Mouse (Mus musculus): ENCODE measurements around the gene Camk1.

The Camk1 gene

DNA sequence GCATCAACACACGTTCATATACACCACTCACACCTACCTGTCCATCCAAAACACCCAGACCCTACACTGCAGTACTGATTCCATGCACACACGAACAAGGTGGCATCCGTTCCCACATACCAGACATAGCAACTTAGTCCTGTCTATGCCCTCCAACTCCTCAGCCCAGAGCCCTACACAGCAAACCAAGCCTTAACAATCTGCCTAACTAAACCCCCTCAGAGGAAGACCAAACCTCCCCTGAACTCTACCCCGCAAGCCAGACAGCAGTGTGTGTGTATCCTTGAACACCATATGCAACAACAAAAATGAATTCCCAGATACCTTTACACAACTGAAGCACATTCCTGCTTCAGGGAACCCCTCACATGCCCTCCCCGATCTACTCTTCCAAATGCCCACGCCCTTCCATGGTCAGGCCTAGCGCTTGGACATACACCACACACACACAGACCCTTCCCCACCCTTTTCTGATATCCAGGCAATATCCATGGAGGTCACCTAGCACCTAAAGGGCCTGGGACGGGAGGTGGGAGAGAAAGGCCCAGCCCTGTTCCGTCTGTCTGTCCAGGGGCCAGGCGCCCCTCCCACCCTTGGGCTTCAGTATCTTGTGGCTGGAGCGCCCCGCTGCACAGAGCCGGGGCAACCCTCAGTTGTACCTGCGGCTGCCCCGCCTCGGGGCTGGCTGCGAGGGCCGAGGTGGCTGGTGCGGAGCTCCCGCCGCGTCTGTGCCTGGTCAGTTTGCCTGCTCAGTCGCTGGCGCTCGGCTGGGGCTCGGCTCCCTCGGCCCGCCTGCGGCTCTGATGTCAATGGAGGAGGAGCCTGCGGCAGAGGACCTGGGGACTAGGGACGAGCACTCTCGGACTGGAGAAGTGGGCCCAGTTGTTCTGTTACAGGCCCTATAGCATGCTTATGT lies at the start of gene Camk1:
Gene Camk1, minus strand, starts transcription at position 808 of the 916 bp plus-strand sequence.
- DNase-seq (ENCODE audit: low spot score in 2 of 2): peak; percentile 69 to 79

DNA sequence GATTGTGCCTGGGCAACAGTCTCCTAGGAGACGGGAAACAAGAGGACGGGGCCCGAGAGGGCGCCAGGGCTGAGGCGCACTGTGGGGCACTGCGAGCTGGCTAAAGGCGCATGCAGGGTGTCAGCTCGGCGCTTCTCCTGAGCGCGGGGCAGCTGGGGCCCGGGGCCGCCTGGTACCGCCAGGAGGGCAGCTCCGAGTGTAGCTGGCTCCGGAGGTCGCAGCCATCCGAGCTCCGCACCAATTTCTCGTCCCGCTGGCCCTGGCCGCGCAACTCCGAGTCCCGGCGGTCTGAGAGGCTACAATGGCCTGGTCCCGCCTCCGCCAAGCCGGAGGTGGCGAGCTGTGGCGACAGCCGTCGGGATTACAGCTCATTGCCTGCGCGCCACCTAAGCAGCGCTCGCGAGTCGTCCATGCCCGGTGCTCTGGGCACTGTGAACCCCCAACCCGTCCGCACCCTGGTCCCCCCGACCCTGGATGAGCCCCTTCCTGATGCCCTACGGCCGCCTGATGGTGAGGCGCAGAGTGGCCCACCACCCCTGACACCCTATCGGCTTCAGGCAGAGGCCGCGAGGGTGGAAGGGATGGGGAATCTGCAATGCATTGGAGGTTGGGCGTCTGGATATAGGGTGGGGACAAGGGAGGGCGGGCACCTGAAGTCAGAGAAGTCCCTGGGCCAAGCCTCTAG lies 48.7 kb upstream of the Camk1 start:
- peak; percentile 13 to 31 for DNase-seq (ENCODE audit: low spot score in 2 of 2)

DNA sequence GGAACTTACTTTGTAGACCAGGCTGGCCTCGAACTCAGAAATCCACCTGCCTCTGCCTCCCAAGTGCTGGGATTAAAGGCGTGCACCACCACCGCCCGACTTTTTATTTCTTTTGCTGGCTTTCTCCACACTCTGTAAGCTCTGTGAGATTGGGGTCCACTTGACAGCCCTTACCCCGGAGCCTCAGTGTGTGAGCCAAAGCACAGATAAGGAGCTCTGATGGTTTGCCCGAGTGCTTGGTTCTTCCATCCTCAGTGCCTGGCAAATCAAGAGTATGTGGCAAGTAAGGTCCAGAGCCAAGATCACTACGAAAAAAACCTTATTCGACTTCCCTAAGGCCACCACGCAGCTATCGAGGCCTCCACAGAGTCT lies 48.2 kb upstream of the Camk1 start:
- no peak for DNase-seq (ENCODE audit: low spot score in 2 of 2)

DNA sequence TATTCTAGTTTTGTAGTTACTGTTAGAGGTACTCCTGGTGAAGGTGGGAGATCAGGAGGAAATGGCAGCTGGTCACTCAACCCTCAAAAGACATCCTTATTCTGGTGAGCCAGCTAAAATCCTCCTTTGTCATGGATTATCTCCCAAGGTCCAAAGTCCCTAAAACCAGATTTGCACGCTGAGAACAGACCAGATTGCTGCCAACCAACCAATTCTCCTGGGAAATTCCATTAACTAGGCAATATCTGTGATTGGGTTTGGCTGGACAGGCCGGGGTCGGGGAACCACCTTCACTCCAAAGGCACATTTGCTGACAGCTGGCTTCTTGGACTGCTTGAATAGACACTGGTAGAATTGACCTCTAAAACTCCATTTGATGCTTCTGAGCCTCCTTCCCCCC lies 46.9 kb upstream of the Camk1 start:
- DNase-seq (ENCODE audit: low spot score in 2 of 2): no peak

DNA sequence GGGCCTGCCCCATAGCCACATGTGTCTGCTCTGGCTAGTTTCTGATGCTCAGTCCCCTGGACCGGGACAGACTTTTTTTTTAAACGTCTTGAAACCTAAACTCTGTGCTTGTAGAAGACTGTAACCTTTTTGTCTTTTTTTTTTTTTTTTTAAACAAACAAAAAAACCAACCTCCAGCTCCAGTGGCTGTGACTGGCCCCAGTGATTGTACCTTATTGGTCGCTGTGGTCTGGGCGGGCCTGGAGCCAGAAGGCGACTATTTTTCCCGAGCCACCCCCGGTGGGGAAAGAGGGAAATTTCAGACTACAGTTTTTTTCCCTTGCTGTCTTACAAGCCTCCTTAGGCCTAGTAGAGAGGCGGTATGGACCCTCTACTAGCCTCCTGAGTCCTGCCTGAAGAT lies 45.2 kb upstream of the Camk1 start, which contains the start of gene Ttll3:
Gene Ttll3, plus strand, starts transcription at position 301 of the 400 bp plus-strand sequence.
- no peak for DNase-seq (ENCODE audit: low spot score in 2 of 2)

DNA sequence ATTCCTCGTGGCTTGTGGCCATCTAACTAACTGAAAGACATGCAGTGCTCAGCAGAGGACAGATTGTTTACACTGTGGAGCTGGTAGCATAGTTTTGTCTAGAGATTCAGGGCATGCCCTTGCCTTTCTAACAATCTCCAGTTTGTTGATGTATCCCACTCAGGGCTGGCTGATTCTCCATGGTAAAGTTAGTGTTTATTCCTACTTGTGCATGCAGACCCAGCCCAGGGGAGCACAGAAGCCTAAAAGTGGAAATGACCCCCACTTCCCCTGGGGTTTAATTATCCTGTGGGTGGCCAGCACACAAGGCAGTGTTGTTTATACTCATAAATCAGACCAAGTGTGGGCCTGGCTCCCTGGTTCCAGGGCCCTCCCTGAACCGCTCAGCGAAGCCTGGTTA lies 42.2 kb upstream of the Camk1 start:
- DNase-seq (ENCODE audit: low spot score in 2 of 2): no peak

DNA sequence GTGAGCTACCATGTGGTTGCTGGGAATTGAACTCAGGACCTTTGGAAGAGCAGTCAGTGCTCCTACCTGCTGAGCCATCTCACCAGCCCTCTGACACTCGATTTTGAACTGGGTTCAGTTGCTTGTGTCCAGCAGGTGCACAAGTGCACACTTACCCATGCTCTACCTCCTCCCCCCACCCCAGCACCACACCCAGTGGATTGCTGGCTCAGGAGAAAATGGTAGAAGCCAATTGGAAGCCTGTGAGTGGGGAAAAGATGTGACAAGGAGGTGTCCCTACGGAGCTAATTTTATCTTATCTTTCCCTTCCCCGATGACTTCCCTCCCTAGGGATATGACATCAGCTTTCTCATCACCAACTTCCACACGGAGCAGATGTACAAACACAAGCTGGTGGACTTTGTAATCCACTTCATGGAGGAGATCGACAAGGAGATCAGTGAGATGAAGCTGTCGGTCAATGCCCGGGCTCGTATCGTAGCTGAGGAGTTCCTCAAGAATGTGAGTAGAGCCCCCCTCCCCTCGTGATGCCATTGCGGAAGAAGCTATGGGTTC lies 41.5 kb upstream of the Camk1 start:
- no peak for DNase-seq (ENCODE audit: low spot score in 2 of 2)

DNA sequence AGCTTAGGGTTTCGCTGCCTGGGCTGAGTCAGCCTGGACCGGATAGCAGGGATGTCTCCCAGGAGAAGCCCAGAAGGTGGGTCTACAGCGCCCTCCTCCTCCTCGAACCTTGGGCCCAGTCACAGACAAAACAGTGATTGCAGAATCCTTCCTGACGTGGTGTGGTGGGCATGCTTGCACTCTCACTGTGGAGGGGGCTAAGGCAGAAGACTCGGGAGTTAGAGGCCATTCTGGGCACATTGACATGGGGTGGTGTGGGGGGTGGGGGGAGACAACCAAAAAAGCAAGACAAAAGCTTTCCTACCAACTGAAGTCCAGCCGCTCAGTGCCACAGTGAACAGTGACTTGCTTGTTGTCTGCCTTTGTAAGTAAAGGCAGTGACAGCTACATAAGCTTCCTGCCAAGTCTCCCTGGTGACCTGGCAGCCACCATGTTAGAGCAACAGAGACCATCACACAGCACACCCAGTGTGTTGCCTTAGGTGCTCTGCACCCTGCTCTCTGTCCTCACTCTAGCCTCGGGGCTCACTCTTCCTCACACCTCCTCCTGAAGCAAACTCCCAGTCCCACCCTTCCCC lies 40.7 kb upstream of the Camk1 start:
- no peak for DNase-seq (ENCODE audit: low spot score in 2 of 2)

DNA sequence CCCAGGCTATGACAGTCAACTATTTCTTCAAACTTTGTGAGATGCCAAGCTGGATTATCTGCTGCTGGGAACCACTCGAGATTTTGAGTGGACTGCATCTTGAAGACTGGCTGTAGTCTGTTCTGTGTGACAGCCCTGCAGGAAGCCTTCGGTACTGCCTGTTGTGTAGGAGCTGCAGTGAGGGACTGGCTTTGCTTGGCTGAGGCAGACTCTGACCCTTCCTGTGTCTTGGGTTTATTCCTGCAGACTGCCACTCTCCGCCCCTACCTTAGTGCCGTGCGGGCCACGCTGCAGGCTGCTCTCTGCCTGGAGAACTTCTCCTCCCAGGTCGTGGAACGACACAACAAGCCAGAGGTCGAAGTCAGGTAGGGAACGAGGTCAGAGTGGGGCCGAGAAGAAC lies 36.7 kb upstream of the Camk1 start:
- DNase-seq (ENCODE audit: low spot score in 2 of 2): no peak

DNA sequence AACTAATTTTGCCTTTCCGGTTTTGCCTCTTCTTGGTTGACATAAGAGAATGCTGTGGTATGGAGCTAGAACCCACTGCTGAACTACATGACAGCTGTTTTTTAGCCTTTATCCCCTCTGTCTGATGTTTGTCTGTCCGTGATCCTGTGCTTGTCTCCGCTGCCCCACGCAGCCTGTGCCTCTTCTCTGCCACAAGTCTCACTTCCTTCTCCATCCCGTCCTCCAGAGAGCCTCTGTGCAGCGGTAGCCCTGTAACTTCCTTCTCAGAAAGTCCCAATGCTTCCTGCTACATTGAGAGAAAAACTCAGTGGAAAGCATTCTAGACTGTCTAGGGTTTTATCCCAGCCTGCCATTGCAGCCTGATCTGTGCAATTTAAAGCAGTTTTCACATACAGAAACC lies 35.5 kb upstream of the Camk1 start:
- no peak for DNase-seq (ENCODE audit: low spot score in 2 of 2)

DNA sequence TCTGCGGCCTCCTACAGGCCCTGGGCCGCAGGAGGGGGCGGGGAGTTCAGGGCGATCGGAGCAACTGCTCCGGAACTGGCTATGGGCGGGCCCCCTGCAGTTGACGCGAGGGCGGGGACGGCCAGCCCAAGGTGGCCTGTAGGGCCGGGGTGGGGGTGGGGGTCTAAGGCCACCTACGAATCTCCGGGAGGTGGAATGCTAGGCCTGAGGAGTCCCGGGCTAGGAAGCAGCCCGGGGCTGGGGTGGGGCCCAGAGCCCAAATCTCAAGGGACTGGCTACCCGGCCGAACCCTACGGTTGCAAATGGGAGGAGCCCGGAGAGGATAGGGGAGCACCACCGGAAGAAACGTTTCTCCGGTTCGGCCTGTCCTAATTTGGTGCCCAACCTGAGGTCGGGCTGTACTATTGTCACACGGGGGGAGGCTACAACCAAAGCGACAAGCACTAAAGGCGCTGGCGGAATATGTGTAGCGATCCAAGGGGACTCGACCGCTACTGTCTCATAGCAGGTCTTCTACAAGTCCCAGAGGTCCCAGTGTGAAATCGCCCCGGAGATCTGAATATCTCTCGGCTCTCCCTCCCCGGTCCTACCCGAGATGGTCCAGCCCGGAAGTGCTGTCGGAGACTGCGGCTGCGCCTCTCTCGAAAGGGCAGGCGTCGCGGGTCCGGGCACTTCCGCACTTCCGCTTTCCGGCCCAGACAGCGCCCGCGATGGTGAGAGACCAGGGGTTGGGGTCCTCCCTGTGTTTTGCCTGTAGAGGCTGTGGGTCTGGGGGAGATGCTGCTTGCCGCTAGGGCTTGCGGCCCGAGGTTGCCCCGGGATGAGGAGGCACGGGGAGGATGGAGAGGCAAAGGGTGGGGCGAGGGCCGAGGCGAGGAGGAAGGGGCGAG lies 34.0 kb upstream of the Camk1 start, which contains the start of the genes Tada3 and Arpc4:
Gene Tada3, minus strand, starts transcription at position 388 of the 890 bp plus-strand sequence.
Gene Arpc4, plus strand, starts transcription at position 620 of the 890 bp plus-strand sequence.
- DNase-seq (ENCODE audit: low spot score in 2 of 2): peak; percentile 85 to 89

DNA sequence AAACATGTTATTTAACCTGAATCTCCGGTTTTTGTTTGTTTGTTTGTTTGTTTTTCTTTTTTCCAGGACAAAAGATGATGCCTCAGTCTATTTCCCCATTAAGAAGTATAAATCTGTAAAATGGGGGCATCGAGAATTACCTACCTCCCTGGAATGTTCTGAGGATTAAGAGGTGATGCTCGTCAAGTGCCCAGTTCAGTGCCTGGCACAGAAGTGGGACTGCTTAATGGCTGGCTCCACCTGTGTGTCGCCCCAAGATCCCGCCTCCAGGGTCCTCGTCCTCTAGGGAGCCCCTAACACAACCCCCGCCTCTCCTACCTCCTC lies 33.4 kb upstream of the Camk1 start:
- no peak for DNase-seq (ENCODE audit: low spot score in 2 of 2)

DNA sequence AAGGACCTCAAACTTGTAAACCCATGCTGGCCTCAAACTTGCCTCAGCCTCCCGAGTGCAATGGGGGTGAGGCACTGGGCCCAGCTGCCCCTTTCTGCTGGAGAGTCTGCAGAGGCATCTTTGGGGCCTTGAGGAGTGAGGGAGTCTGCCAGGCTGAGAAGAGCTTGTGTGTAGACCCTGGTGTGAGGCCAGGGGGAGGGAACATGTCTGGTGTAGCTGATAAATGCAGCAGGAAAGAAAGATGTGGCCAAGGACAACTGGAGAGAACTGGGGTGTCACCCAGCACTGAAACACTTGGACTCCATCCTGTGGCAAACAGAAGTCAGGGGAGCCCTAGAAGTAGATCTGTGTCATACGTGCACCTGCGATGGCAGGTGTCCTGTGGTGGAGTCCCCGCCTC lies 29.7 kb upstream of the Camk1 start:
- no peak for DNase-seq (ENCODE audit: low spot score in 2 of 2)

DNA sequence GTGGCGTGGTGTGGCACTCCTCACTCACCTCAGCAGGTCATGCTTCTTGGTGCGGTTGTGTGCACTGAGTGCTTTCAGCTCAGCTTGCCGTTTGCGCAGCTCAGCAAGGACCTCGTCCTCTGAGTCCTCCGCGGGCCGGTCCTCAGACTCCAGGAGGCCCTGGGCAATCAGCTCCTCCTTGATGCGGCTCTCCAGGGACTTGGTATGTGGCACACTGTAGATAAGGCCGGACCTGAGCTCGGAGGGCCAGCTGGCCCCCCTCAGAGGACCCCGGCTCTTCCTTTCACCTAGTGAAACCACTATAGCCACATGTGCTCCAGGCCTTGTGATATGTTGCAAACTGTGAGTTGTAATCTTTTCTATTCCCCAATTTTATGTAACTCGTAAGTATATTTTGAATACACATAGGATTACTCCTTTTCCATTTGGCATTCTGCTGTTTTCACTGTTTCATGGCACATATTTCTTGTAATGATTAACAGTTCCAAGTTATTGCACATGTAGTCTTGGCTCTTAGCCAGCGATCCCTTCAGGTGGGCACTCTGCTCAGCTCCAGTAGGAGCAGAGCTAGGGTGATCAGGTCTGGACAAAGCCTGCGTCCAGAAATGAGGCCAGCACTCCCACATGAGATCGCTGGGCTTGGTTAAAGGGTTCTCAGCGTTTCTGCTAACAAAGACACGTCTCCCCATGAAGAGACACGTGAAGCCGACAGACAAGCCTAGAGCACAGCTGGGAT lies 26.6 kb upstream of the Camk1 start:
- DNase-seq (ENCODE audit: low spot score in 2 of 2): no peak

DNA sequence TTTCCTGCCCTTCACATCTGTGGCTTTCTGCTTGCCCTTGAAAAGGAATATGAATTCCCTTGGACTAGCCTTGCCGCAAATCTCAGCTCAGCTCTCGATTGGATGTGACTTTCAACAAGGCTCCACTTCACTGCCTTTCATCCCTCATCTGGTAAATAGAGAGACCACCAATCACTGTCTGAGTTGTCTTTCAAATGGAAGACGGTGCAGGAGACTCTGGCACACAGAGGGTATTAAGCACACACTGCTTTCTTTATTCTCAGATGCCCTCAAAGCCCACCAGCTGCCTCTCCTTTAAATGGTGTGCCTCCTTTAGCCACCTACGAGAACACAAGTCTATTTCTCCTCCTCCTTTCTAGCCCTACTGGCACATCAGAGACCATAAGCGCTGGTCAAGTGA lies 24.8 kb upstream of the Camk1 start:
- no peak for DNase-seq (ENCODE audit: low spot score in 2 of 2)

DNA sequence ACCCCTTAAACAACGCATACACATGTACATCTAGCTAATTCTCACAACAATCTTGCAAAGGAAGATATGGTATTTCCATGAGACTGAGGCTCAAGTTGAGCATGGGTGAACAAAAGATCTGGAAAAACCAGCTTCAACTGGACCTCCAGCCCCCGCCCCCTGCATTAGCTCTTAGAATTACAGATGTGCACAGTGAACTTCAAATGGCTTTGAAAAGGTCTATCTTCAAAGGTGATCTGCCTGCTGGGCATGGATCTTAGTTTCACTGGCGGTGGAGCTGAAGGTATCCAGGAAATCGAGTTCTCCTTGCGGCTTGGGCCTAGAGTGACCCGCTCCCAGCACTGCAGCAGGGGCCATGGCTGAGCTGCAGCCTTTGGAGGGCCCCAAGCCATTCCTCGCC lies 24.3 kb upstream of the Camk1 start:
- DNase-seq (ENCODE audit: low spot score in 2 of 2): no peak

DNA sequence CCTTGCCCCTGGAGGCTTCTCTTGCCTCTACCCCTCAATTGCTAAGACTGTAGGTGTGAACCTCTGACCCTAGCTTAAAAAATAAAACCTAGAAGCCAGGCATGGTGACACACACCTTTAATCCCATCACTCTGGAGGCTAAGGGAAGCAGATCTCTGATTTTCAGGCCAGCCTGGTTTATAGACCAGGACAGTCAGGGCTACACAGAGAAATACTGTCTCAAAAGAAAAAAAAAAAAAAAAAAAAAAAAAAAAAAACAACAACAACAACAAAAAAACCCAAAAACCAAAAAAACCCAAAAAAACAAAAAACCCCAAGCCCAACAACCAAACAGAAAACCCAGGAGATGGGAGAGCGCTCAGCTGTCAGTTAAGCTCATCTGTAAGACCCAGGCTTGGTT lies 23.8 kb upstream of the Camk1 start:
- DNase-seq (ENCODE audit: low spot score in 2 of 2): no peak

DNA sequence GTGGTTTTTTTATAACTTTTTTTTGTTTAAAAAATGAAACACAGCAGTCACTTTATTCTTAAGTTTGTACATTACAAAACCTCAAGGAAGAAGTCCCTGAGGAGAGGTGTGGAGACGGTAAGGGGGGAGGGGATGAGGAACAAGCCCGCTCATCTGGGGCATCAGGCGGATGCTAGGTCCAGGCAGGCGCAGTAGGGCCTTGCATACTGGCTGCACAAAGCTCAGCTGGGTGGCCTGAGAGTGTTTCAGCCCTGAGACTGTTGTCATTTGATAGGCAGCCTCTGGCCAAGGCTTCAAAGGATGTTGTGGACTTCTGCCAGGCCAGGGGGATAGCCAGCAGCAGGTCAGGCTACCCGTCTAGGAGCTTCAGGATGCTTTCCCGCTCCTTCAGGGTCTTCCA lies 22.9 kb upstream of the Camk1 start:
- DNase-seq (ENCODE audit: low spot score in 2 of 2): no peak

DNA sequence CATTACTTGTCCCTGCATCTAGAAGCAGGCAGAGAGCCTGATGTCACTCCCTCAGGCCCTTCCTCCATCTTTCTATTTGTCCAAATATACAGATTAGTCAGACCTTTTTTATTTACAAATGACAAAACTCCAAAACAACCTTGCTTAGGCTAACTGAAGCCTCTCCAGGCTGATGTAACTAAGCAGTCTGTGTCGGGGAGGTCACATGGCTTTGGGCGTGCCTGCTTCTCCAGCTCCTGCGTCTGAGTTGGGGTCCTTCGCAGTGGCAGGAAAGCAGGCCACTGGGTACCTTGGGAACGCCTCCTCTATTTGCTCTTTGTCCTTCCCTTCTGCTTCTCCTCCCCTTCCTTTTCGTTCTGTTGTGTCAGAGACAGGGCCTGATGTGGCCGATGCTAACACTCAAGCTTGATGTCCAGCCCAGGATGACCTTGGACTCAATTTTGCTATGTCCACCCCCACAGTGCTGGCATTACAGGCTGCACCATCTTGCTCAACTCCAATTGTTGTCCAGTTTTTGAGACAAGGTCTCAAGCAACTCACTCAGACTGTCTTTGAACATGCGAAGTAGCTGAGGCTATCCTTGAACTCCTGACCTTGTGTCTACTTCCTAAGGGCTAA lies 20.8 kb upstream of the Camk1 start:
- no peak for DNase-seq (ENCODE audit: low spot score in 2 of 2)

DNA sequence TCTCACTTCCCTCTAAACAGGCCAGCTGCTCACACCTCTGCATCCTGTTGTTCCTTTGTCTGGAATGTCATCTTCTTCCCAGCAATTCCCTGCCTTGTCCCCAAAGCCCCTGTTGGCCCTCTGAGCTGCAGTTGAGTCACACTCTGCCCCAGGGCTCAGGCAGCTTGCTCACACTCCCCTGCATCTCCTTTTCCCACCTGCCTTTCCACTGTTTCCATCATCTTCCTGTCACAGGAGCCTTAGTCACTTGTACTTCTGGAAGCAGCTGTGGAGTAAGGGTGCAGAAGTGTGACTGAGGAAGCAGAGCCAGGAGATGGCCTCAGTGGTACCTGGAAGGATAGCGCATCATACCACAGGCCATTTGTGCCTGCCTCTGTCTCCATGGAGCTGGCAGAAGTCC lies 18.5 kb upstream of the Camk1 start:
- no peak for DNase-seq (ENCODE audit: low spot score in 2 of 2)

Measured in urinary bladder, adult 18-20 months (tissue).